In the genomic region with DNA sequence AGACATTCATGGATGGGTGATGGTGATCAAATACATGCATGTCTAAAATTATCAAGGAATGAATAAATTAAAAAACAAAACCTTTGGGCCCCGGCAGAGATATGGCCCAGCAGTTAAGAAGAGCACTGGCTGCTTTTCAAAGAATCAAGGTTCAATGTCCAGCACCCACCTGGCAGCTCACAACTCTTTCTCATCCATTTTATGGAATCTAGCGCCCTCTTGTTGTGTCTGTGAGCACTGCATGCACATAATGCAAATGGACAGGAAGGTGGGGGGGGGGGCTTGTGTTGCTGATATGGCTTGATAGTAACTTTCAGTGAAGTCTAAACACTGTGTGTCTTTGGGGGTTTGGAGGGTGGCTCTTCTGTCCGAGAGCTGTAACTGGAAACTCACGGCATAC, we compare ENCODE assay signal across 10 mouse cellular contexts. TPM values are rescaled to one million over a fixed set of nuclear protein-coding genes. Genes with fewer than 3 reads are reported as not detected.
DNase-seq lines count a peak whose midpoint lies in the region; TF ChIP-seq lines count a peak whose summit lies in the region.
"Had no signal": no experiment of that assay in that cellular context is flagged by ENCODE, and none has a peak within 500 bp of the region (broad histone marks: within the 10 kb centered on the region; RNA-seq: fewer than 3 reads in every experiment).

No protein-coding gene starts in this region.

- peak; percentile 72 for TF ChIP-seq CTCF in layer of hippocampus, adult 2 months (conservative IDR thresholded peaks at IDR 0.05)

- peak; percentile 36 to 82 for DNase-seq in adrenal gland, adult (ENCODE audit: inconsistent age in 2 of 2, low spot score in 1 of 2)
- DNase-seq in adrenal gland, adult 8-10 months, result no peak
- peak in 1 of 2 experiments; percentile 34 for DNase-seq in layer of hippocampus, adult 2 months (ENCODE audit: low spot score in 2 of 2)
- DNase-seq in layer of hippocampus, postnatal 36 days, result no peak
- peak; percentile 86 for DNase-seq in ZHBTc4 (ENCODE audit: low read depth, low spot score)
- DNase-seq in kidney, postnatal 25 days, result peak; percentile 64 to 85
- peak; percentile 21 to 51 for DNase-seq in spleen, postnatal 10 days (ENCODE audit: low spot score in 2 of 2)
- DNase-seq in right cerebral cortex, postnatal 14 days, result no peak

- H3K4me3 ChIP-seq in layer of hippocampus, adult 2 months, result no peak overlapping the region
- H3K4me3 ChIP-seq: heart, embryonic 13.5 days; megakaryocyte, embryonic 14.5 days had no signal

- no peak overlapping the region for H3K27ac ChIP-seq in layer of hippocampus, adult 2 months
- H3K27ac ChIP-seq: heart, embryonic 13.5 days had no signal

RNA-seq across cellular contexts. Expression of a gene that starts 5.6 kb away (rescaled TPM):
- total RNA-seq in adrenal gland, adult 8-10 months (2022), result 1 to 10 TPM; 5.9 to 9.6 (median 6.8) TPM
- 10 to 100 TPM; 40.3 to 44.6 TPM for total RNA-seq in layer of hippocampus, adult 2 months (2021)
- 10 to 100 TPM; 34.6 to 42.0 TPM for total RNA-seq in layer of hippocampus, postnatal 36 days (2021)

RNA-seq across cellular contexts. Expression of a gene that starts 19.4 kb away (rescaled TPM):
- total RNA-seq in adrenal gland, adult 8-10 months (2022), result 10 to 100 TPM in 2 of 4 experiments, 1 to 10 TPM in 2; 8.8 to 12.1 (median 9.8) TPM
- total RNA-seq in layer of hippocampus, adult 2 months (2021), result 10 to 100 TPM; 13.8 to 18.5 TPM
- total RNA-seq in layer of hippocampus, postnatal 36 days (2021), result 10 to 100 TPM; 18.8 to 19.7 TPM

RNA-seq across cellular contexts. Expression of a gene that starts 51.1 kb away (rescaled TPM):
- total RNA-seq in adrenal gland, adult 8-10 months (2022), result 100 to 1,000 TPM; 138 to 152 (median 146) TPM
- total RNA-seq in layer of hippocampus, adult 2 months (2021), result 100 to 1,000 TPM; 262 to 264 TPM
- 100 to 1,000 TPM; 262 to 273 TPM for total RNA-seq in layer of hippocampus, postnatal 36 days (2021)

Comparison
In these comparisons a context has a peak if more than half of its experiments do, and no peak if none do; other contexts are left out.
1. DNase-seq: peak in adrenal gland, adult (2 of 2), ZHBTc4 (single experiment), kidney, postnatal 25 days (2 of 2) and spleen, postnatal 10 days (2 of 2); none in adrenal gland, adult 8-10 months (single experiment), layer of hippocampus, postnatal 36 days (0 of 2) and right cerebral cortex, postnatal 14 days (single experiment).